Mouse (Mus musculus) embryonic facial prominence, embryonic 10.5 days (tissue): ENCODE results near the gene Tomt. TPM values are rescaled to one million over a fixed set of nuclear protein-coding genes. Genes with fewer than 3 reads are reported as not detected.
"Not testable (repeated sequence)": the region's sequence is repeated elsewhere in the genome, so short reads cannot be mapped to it uniquely, and the experiment has no call there.

Experiments used
- DNase-seq: peaks from one replicate; pipeline ENCODE4 v3.0.0-alpha.2; 2017; ENCODE audit warnings: low spot score
- H3K27ac ChIP-seq: fragments of 300-500 bp; sonication (generic); replicated peaks from 2 replicates; pipeline ENCODE4 v1.5.1; 2016; ENCODE audit warnings: mild to moderate bottlenecking
- H3K27me3 ChIP-seq: fragments of 300-500 bp; sonication (generic); replicated peaks from 2 replicates; pipeline ENCODE4 v1.6.1; 2016; ENCODE audit warnings: low read depth, mild to moderate bottlenecking; ENCODE audit not compliant: poor library complexity, severe bottlenecking
- H3K36me3 ChIP-seq: fragments of 300-500 bp; sonication (generic); replicated peaks from 2 replicates; pipeline ENCODE4 v1.6.1; 2016; ENCODE audit warnings: mild to moderate bottlenecking, moderate library complexity
- H3K4me1 ChIP-seq: fragments of 300-500 bp; sonication (generic); 2 replicates; pipeline ENCODE4 v1.6.1; 2016
- H3K4me3 ChIP-seq: fragments of 300-500 bp; sonication (generic); 2 replicates; pipeline ENCODE4 v1.5.1; 2016; ENCODE audit warnings: mild to moderate bottlenecking, moderate library complexity
- H3K9me3 ChIP-seq: fragments of 300-500 bp; sonication (generic); 2 replicates; pipeline ENCODE4 v1.6.1; 2016; ENCODE audit warnings: mild to moderate bottlenecking
- WGBS: fragments of 180-500 bp; shearing (Covaris S2); methylation state at CpG from one replicate; pipeline ENCODE4 v1.1.7; 2016; 5-methylcytosine and 5-hydroxymethylcytosine counted together
- polyA plus RNA-seq: library from polyadenylated mRNA; unstranded; fragments of >200 nt; fragmentation: Nextera tagmentation; extraction: Ambion mirVana; gene quantifications from 2 replicates; pipeline ENCODE4 v1.2.1, GENCODE M21; 2016

Gene Tomt
- 0.59 and 0.72 TPM in 2 replicates for polyA plus RNA-seq

DNA sequence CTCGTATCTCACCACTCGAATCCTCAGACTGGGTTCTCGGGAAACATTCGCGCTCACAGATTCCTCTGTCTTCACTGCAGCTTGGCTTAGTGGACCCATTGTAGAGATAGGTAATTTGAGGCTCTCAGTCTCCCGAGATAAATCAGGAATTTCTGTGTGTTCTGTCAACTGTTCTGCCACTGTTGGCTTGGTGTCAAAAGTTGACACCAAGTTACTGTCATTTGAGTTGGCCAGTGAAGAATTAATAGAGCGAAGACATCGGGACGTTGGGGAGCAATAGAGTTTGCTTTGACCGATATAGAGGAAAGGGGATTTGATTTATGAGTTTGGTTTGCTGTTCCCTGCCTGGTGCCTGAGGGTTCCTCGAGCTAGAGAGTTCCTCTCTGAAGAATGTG lies at the start of gene Tomt:
Gene Tomt, minus strand, starts transcription at position 73 of the 395 bp plus-strand sequence.
- Histone ChIP-seq H3K4me3 (peak within 1 kb of the TSS; percentile 82), H3K27me3 (no peaks in the 10 kb centered on the region), H3K9me3 (no peaks in the 10 kb centered on the region), H3K36me3 (peaks cover 46% of the 10 kb centered on the region), H3K4me1 (peaks cover 21% of the 10 kb centered on the region), H3K27ac (peak within 1 kb of the TSS; percentile 97)
- WGBS: 21% methylated on average over 11 of the region's 11 CpGs
- DNase-seq: no peak

DNA sequence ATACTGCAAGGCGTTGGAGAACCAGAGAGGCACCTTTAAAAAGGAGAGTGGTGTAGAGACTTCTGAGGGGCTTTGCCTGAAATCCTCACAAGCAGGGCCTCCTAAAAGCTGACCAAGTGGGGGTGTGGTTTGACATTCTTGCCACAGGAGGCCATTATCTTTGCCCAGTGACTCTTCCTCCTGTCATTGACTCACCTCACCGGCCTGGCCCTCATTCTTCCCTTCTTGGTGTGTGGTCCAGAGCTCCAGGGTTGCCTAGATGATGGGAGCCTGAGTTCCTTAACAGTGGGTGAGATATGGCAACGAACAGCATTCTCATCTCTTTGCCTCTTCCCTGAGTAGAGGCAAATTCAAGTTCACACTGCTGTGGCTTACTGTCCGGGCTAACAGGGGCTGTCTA lies 49.7 kb upstream of the Tomt start:
- WGBS: 73% methylated on average over 4 of the region's 4 CpGs
- Histone ChIP-seq H3K27me3 (no peaks in the 10 kb centered on the region), H3K36me3 (no peaks in the 10 kb centered on the region; the same call in 1 of the 2 replicates), H3K4me1 (0 out of 2 replicates have a peak, but pooled peaks cover 5% of the 10 kb centered on the region), H3K4me3 (no peak overlapping the region), H3K27ac (no peak overlapping the region), H3K9me3 (no peaks in the 10 kb centered on the region)
- DNase-seq: no peak

DNA sequence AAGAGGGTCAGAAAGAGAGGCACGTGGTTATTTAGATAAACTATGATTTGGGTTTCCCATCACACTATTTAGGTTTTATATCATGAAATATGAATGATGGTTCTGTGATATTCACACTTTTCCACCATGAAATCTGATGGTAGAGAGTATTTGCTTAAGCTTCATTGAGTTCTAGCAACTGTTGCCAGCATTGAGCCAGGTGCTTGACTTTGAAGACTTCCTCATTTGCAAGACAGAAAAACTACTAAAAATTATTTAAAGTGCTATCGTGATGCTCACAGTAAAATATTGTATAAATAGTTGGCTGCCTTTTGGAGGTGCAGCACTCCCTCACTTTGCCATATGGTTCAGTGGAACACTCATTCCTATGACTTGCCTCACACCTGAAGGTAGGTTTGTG lies 49.1 kb upstream of the Tomt start:
- DNase-seq: no peak
- H3K4me1 ChIP-seq: 0 out of 2 replicates have a peak, but pooled peaks cover 4% of the 10 kb centered on the region
- no peak overlapping the region for H3K4me3 ChIP-seq
- H3K9me3 ChIP-seq: no peaks in the 10 kb centered on the region
- H3K36me3 ChIP-seq: no peaks in the 10 kb centered on the region; the same call in 1 of the 2 replicates
- no peak overlapping the region for H3K27ac ChIP-seq
- H3K27me3 ChIP-seq: no peaks in the 10 kb centered on the region
- WGBS: 94% methylated on average over 2 of the region's 2 CpGs

DNA sequence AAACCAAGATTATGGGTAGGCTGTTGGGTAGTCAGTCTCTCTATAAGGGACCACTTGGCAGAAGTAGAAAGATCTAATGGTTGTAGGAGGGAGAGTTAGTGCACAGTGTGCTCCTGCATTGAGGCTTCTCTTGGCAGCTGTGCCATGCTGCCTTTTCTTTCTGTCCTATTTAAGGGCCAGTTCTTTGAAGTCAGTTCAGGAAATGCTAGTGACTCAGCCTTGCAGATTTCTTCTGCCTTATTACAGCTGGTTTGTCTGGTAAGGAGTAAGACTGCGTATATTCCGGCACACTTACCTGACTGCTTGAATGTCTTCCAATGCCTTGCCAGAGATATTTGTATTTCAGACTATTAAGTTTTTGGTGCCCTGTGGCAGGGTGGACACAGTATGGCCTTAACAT lies 48.0 kb upstream of the Tomt start:
- WGBS: 94% methylated on average over 2 of the region's 2 CpGs
- no peak for DNase-seq
- no peak overlapping the region for H3K27ac ChIP-seq
- no peaks in the 10 kb centered on the region; the same call in 1 of the 2 replicates for H3K36me3 ChIP-seq
- H3K27me3 ChIP-seq: no peaks in the 10 kb centered on the region
- H3K4me1 ChIP-seq: no peaks in the 10 kb centered on the region
- H3K9me3 ChIP-seq: no peaks in the 10 kb centered on the region
- H3K4me3 ChIP-seq: no peak overlapping the region

DNA sequence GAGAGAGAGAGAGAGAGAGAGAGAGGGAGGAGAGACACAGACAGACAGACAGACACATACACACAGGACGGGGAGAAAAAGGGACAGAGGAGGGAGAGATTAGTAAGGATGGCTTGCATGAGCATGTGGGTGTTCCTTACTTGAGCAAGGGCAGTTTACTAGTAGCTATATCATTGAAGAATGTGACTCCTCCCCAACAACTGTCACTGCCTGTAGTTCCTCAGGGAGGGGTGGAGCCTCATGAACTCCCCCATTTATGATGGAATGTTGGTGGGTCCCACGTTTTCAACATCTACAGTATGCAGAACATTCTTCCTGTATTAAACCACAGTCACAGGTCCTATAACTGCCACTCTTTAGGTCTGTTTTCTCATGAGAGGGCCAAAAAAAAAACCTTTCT lies 45.9 kb upstream of the Tomt start:
- Histone ChIP-seq H3K27me3 (no peaks in the 10 kb centered on the region), H3K9me3 (no peaks in the 10 kb centered on the region), H3K27ac (no peak overlapping the region), H3K36me3 (peaks cover 3% of the 10 kb centered on the region; the same call in 1 of the 2 replicates), H3K4me3 (no peak overlapping the region), H3K4me1 (no peaks in the 10 kb centered on the region)
- WGBS: 69% methylated on average over 2 of the region's 2 CpGs
- DNase-seq: no peak

DNA sequence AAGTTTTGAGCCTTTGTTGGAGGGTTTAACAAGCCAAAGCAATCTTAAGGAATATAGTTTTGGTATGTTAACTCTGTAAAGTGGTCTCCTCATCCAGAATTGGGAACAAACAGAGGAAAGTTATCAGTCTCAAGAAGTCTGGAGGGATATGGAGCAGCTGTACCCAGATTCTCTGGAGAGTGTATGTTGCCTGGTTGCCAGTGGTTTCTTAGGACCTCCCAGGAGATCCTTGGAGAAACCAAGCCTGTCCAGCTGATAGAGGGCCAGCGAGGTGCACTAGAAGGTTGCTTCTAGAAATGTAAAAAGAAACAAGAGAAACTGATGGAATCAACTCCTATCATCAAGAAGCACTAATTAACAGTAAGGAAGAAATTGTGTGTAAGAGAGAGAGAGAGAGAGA lies 45.5 kb upstream of the Tomt start:
- Histone ChIP-seq H3K36me3 (peaks cover 3% of the 10 kb centered on the region; the same call in 1 of the 2 replicates), H3K27me3 (no peaks in the 10 kb centered on the region), H3K27ac (no peak overlapping the region), H3K4me1 (no peaks in the 10 kb centered on the region), H3K9me3 (no peaks in the 10 kb centered on the region), H3K4me3 (no peak overlapping the region)
- WGBS: 88% methylated on average over 1 of the region's 1 CpGs
- DNase-seq: no peak

DNA sequence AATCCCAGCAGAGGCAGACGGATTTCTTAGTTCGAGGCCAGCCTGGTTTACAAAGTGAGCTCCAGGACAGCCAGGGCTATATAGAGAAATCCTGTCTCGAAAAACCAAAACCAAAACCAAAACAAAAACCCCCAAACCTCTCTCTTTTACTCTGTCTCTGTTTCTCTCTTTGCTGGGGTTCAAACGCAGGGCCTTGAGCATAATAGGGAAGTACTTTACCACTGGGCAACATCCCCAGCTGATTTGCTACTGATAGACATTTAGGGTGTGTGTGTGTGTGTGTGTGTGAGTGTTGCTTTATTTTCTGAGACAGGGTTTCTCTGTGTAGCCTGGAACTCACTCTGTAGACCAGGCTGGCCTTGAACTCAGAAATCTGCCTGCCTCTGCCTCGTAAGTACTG lies 42.8 kb upstream of the Tomt start:
- H3K36me3 ChIP-seq: peaks cover 12% of the 10 kb centered on the region
- not testable (repeated sequence) for DNase-seq, H3K4me3 ChIP-seq, H3K9me3 ChIP-seq, H3K27me3 ChIP-seq, H3K4me1 ChIP-seq, H3K27ac ChIP-seq
- 91% methylated on average over 5 of the region's 5 CpGs for WGBS

DNA sequence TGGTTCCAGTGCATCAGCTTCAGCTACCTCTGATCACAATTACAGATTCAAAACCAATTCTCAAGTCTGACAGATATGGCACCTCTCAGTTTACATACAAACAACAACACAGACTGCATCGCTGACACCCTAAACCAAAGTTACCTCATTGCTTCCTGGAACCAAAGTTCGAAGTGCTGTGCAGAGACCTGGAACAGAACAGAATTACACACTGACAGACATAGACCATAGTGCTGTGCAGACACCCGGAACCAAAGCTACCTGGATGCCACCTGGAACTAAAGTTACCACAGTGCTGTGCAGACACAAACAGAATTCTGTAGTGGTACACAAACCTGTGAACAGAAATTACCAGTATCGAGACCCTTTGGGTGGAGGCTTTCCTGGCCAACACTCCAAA lies 33.6 kb upstream of the Tomt start:
- 91% methylated on average over 4 of the region's 4 CpGs for WGBS
- no peak for DNase-seq
- Histone ChIP-seq H3K36me3 (peaks cover 43% of the 10 kb centered on the region), H3K27me3 (no peaks in the 10 kb centered on the region), H3K9me3 (no peaks in the 10 kb centered on the region), H3K4me1 (peaks cover 13% of the 10 kb centered on the region), H3K27ac (no peak overlapping the region), H3K4me3 (no peak overlapping the region)

DNA sequence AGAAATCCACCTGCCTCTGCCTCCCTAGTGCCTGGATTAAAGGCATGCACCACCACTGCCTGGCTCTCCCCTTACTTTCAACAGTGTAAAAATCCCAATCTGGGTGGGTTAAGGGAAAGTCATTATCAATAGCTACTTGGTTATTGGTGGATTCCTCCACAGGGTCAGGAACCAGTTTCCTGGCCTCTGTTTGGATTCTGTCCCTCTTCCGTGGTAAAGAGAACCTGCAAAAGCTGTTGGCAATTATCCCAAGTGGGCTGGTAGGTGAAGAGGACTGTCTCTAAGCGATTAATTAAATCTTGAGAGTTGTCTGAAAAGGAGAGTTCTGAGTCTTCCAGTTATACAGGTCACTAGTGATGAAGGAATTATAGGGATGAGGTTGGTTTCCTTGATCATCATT lies 32.2 kb upstream of the Tomt start:
- WGBS: 87% methylated on average over 2 of the region's 2 CpGs
- H3K4me1 ChIP-seq: peaks cover 17% of the 10 kb centered on the region
- no peaks in the 10 kb centered on the region for H3K9me3 ChIP-seq
- no peak for DNase-seq
- no peaks in the 10 kb centered on the region for H3K27me3 ChIP-seq
- no peak overlapping the region for H3K27ac ChIP-seq
- H3K36me3 ChIP-seq: peaks cover 43% of the 10 kb centered on the region
- H3K4me3 ChIP-seq: no peak overlapping the region

DNA sequence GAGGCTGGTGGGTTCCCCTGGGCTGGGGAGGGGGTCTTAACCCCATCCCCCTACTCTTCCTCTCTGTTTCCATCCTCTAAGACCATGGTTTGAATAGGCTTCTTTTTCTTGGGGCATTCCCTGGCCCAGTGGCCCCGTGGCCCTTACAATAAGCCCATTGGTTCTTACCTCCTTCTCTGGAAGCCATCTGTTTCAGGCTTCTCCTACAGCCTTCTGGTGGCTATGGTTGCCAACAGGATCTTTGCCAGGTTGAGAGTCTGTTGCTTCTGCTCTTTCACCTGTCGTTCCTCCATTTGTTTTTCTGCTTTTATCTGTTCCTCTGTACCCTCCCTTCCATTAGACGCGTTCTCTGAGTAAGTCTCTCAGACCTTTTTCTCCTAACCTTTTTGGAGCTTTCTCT lies 31.4 kb upstream of the Tomt start:
- H3K36me3 ChIP-seq: peaks cover 43% of the 10 kb centered on the region
- H3K9me3 ChIP-seq: no peaks in the 10 kb centered on the region
- H3K27ac ChIP-seq: no peak overlapping the region
- 93% methylated on average over 4 of the region's 4 CpGs for WGBS
- no peak overlapping the region for H3K4me3 ChIP-seq
- DNase-seq: no peak
- H3K4me1 ChIP-seq: peaks cover 24% of the 10 kb centered on the region
- no peaks in the 10 kb centered on the region for H3K27me3 ChIP-seq

DNA sequence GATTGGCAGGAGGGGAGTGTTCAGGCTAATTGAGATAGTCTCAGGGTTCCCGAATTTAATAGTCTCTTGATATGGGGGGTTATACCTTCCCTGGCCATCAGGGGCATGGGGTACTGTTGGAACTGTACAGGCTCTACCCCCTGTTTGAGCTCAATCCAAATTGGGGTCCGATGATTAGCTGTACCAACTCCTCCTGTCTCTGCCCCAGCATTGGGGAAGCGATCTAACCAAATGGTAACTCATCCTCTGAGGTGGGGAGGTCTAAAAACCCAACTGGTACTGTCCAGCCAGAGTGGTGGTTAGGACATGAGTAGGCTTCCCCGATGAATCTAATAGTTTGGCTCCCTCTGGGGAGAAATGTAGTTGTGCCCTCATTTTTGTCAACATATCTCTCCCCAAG lies 30.8 kb upstream of the Tomt start:
- Histone ChIP-seq H3K4me1 (peaks cover 26% of the 10 kb centered on the region), H3K27ac (no peak overlapping the region), H3K9me3 (no peaks in the 10 kb centered on the region), H3K36me3 (peaks cover 43% of the 10 kb centered on the region), H3K4me3 (no peak overlapping the region), H3K27me3 (no peaks in the 10 kb centered on the region)
- no peak for DNase-seq
- whole genome bisulfite sequencing: 95% methylated on average over 4 of the region's 4 CpGs

DNA sequence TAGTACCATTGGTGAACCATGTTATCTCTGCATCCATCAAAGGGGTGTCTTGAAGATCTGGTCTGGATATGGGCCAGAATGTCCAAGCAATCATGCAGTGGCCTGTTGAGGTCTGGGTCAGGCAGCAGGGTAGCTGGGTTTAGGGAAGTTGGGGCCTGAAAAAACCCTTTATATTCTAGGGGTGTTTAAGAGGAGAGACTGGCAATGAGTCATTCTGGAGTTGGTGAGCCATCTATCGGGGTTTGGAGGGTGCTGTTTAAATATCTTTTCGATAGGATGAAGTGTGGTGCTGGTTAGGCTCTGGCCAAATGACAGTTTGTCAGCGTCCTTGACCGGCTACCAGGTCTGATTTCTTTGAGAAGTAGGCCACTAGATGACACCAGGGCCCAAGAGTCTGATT lies 29.8 kb upstream of the Tomt start:
- DNase-seq: no peak
- peaks cover 26% of the 10 kb centered on the region for H3K4me1 ChIP-seq
- H3K9me3 ChIP-seq: no peaks in the 10 kb centered on the region
- no peaks in the 10 kb centered on the region for H3K27me3 ChIP-seq
- H3K4me3 ChIP-seq: 0 out of 2 replicates have a peak overlapping the region, but pooled peaks have one; percentile 79
- WGBS: 93% methylated on average over 4 of the region's 4 CpGs
- no peak overlapping the region for H3K27ac ChIP-seq
- H3K36me3 ChIP-seq: peaks cover 43% of the 10 kb centered on the region

DNA sequence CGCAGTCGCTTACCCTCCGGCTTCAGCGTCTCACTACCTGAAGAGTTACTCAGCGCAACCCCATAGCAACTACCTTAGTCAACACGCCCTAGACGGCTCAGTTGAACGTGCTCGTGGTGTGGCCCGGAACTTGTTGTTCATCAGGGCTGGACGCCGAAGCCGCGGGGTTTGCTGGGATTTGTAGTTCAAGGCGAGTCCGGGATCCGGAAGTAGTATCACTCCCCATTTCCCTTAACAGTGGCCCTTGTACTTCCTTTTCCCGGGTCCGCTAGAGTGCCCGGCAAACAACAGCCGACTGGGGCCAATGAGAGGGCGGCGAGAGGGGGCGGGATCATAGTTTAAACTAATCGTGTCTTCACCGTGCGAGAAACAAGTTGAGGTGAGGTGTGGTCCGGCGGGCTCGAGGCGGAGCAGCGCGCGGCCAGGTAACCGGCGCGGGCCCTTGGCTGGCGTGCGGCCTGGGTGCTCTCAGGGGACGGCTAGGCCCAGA lies 27.6 kb upstream of the Tomt start, which contains the start of the genes Lrrc51 and Numa1:
Gene Lrrc51, minus strand, starts transcription at position 145 of the 490 bp plus-strand sequence.
Gene Numa1, plus strand, starts transcription at position 361 of the 490 bp plus-strand sequence.
- Histone ChIP-seq H3K9me3 (no peaks in the 10 kb centered on the region), H3K27ac (peak within 1 kb of the TSS; percentile 95), H3K36me3 (peaks cover 30% of the 10 kb centered on the region), H3K4me3 (peak within 1 kb of the TSS; percentile 79), H3K4me1 (peaks cover 26% of the 10 kb centered on the region), H3K27me3 (no peaks in the 10 kb centered on the region)
- peak; percentile 97 for DNase-seq
- WGBS: under 1% methylated on average over 40 of the region's 40 CpGs
